Mouse (Mus musculus): ENCODE data around the gene Tll2. TPM values are rescaled to one million over a fixed set of nuclear protein-coding genes. Genes with fewer than 3 reads are reported as not detected.

Gene Tll2
- 0.91 and 1.1 TPM in 2 replicates for polyA plus RNA-seq (2015; fragmentation: Nextera tagmentation; extraction: Ambion mirVana)

GRCm38 (mm10) chr19:41206811-41207344 is at the start of gene Tll2:
Gene Tll2 (minus strand): TSS chr19:41206835.
- H3K4me1 ChIP-seq (ENCODE audit: control insufficient read depth, insufficient read depth, low read depth, low read length): peaks cover 16% of the 10 kb centered on the region
- WGBS: 2% methylated on average over 31 of the region's 32 CpGs
- peak within 1 kb of the TSS; percentile 60 for H3K9ac ChIP-seq (ENCODE audit: low read depth, low read length)
- H3K4me2 ChIP-seq (ENCODE audit: low read length): peak within 1 kb of the TSS; percentile 97
- peaks cover 9% of the 10 kb centered on the region for H3K36me3 ChIP-seq (ENCODE audit: control insufficient read depth, insufficient read depth, low read length)
- peaks cover 21% of the 10 kb centered on the region for H3K27me3 ChIP-seq (replicated peaks; ENCODE audit: control insufficient read depth, insufficient read depth, low read length)
- H3K27ac ChIP-seq (ENCODE audit: low read depth, low read length): no peak within 1 kb of the TSS
- peak; percentile 92 for ATAC-seq
- H3K9me3 ChIP-seq (ENCODE audit: control insufficient read depth, low read length): no peaks in the 10 kb centered on the region; the same call in 1 of the 2 replicates
- peak within 1 kb of the TSS; percentile 49 for H3K4me3 ChIP-seq (ENCODE audit: low read length)

- ATAC-seq: no peak
- Histone ChIP-seq H3K4me3 (ENCODE audit: low read length) (no peak overlapping the region), H3K4me1 (ENCODE audit: control insufficient read depth, insufficient read depth, low read depth, low read length) (no peaks in the 10 kb centered on the region; the same call in 1 of the 2 replicates), H3K27me3 (replicated peaks; ENCODE audit: control insufficient read depth, insufficient read depth, low read length) (no peaks in the 10 kb centered on the region), H3K9me3 (ENCODE audit: control insufficient read depth, low read length) (no peaks in the 10 kb centered on the region), H3K4me2 (ENCODE audit: low read length) (no peak overlapping the region), H3K27ac (ENCODE audit: low read depth, low read length) (no peak overlapping the region), H3K36me3 (ENCODE audit: control insufficient read depth, insufficient read depth, low read length) (no peaks in the 10 kb centered on the region; the same call in 1 of the 2 replicates), H3K9ac (ENCODE audit: low read depth, low read length) (no peak overlapping the region)
- whole genome bisulfite sequencing: 88% methylated on average over 5 of the region's 5 CpGs
Measured at GRCm38 (mm10) chr19:41254584-41254983, 47.9 kb upstream of the Tll2 start.

DNA sequence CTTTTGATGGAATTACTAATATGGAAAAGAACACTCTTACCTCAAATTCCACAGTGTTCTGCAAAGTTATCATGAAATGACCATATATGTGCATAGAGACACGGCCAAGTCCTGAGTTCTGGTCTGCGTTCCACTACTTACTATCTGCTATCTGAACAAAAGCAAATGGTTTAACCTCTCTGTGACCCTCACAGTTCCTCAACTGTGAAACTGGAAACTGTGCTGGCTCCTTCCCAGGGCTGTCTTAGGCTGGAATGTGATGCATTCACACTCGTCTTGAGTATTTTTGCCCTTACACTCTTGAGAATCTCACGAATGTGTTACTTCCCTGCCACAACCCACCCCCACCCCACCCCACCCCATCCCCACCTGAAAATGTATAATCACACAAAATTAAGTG is 42.3 kb upstream of the Tll2 start:
- 73% methylated on average over 4 of the region's 4 CpGs for WGBS
- no peaks in the 10 kb centered on the region for H3K4me1 ChIP-seq (ENCODE audit: control insufficient read depth, insufficient read depth, low read depth, low read length)
- H3K27ac ChIP-seq (ENCODE audit: low read depth, low read length): no peak overlapping the region
- no peak overlapping the region for H3K9ac ChIP-seq (ENCODE audit: low read depth, low read length)
- no peak overlapping the region for H3K4me2 ChIP-seq (ENCODE audit: low read length)
- H3K27me3 ChIP-seq (replicated peaks; ENCODE audit: control insufficient read depth, insufficient read depth, low read length): no peaks in the 10 kb centered on the region
- H3K9me3 ChIP-seq (ENCODE audit: control insufficient read depth, low read length): no peaks in the 10 kb centered on the region
- no peak for ATAC-seq
- H3K36me3 ChIP-seq (ENCODE audit: control insufficient read depth, insufficient read depth, low read length): peaks cover 10% of the 10 kb centered on the region
- H3K4me3 ChIP-seq (ENCODE audit: low read length): no peak overlapping the region

GRCm38 (mm10) chr19:41248271-41248670 is 41.6 kb upstream of the Tll2 start:
- Histone ChIP-seq H3K36me3 (ENCODE audit: control insufficient read depth, insufficient read depth, low read length) (peaks cover 10% of the 10 kb centered on the region), H3K9ac (ENCODE audit: low read depth, low read length) (no peak overlapping the region), H3K4me3 (ENCODE audit: low read length) (no peak overlapping the region), H3K4me1 (ENCODE audit: control insufficient read depth, insufficient read depth, low read depth, low read length) (no peaks in the 10 kb centered on the region), H3K9me3 (ENCODE audit: control insufficient read depth, low read length) (no peaks in the 10 kb centered on the region), H3K4me2 (ENCODE audit: low read length) (no peak overlapping the region), H3K27me3 (replicated peaks; ENCODE audit: control insufficient read depth, insufficient read depth, low read length) (no peaks in the 10 kb centered on the region), H3K27ac (ENCODE audit: low read depth, low read length) (no peak overlapping the region)
- 92% methylated on average over 3 of the region's 3 CpGs for WGBS
- ATAC-seq: no peak

DNA sequence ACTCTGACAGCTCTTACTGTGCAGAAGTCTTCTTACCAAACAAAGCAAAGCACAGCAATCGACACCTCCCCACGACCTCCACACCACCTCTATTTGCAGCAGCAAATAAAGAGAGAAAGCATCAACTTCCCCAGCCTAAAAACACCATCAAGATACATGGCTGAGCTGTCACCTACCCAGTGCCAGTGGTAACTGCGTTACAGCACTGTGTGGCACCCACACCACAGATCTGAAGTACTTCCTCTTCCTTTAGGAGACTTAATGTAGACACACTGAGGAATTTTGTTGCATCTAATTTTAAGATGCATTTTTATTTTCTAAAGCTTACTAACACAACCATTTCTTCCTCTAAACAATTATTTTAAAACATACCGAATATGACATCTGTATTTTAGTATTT is 39.6 kb upstream of the Tll2 start:
- H3K36me3 ChIP-seq (ENCODE audit: control insufficient read depth, insufficient read depth, low read length): peaks cover 10% of the 10 kb centered on the region
- H3K27me3 ChIP-seq (replicated peaks; ENCODE audit: control insufficient read depth, insufficient read depth, low read length): no peaks in the 10 kb centered on the region
- no peak overlapping the region for H3K4me2 ChIP-seq (ENCODE audit: low read length)
- ATAC-seq: no peak
- no peaks in the 10 kb centered on the region for H3K9me3 ChIP-seq (ENCODE audit: control insufficient read depth, low read length)
- H3K27ac ChIP-seq (ENCODE audit: low read depth, low read length): no peak overlapping the region
- H3K4me1 ChIP-seq (ENCODE audit: control insufficient read depth, insufficient read depth, low read depth, low read length): no peaks in the 10 kb centered on the region
- H3K9ac ChIP-seq (ENCODE audit: low read depth, low read length): no peak overlapping the region
- 86% methylated on average over 4 of the region's 4 CpGs for WGBS
- H3K4me3 ChIP-seq (ENCODE audit: low read length): no peak overlapping the region

- H3K36me3 ChIP-seq (ENCODE audit: control insufficient read depth, insufficient read depth, low read length): peaks cover 10% of the 10 kb centered on the region
- H3K9ac ChIP-seq (ENCODE audit: low read depth, low read length): no peak overlapping the region
- no peak overlapping the region for H3K27ac ChIP-seq (ENCODE audit: low read depth, low read length)
- 63% methylated on average over 6 of the region's 6 CpGs for WGBS
- no peak overlapping the region for H3K4me2 ChIP-seq (ENCODE audit: low read length)
- no peaks in the 10 kb centered on the region for H3K27me3 ChIP-seq (replicated peaks; ENCODE audit: control insufficient read depth, insufficient read depth, low read length)
- no peaks in the 10 kb centered on the region for H3K9me3 ChIP-seq (ENCODE audit: control insufficient read depth, low read length)
- H3K4me3 ChIP-seq (ENCODE audit: low read length): no peak overlapping the region
- no peak for ATAC-seq
- no peaks in the 10 kb centered on the region for H3K4me1 ChIP-seq (ENCODE audit: control insufficient read depth, insufficient read depth, low read depth, low read length)
Measured at GRCm38 (mm10) chr19:41244581-41244980, 37.9 kb upstream of the Tll2 start.

GRCm38 (mm10) chr19:41241997-41242396 is 35.4 kb upstream of the Tll2 start:
- Histone ChIP-seq H3K27ac (ENCODE audit: low read depth, low read length) (no peak overlapping the region), H3K27me3 (replicated peaks; ENCODE audit: control insufficient read depth, insufficient read depth, low read length) (no peaks in the 10 kb centered on the region), H3K9ac (ENCODE audit: low read depth, low read length) (no peak overlapping the region), H3K9me3 (ENCODE audit: control insufficient read depth, low read length) (no peaks in the 10 kb centered on the region), H3K4me2 (ENCODE audit: low read length) (no peak overlapping the region), H3K36me3 (ENCODE audit: control insufficient read depth, insufficient read depth, low read length) (peaks cover 13% of the 10 kb centered on the region), H3K4me3 (ENCODE audit: low read length) (no peak overlapping the region), H3K4me1 (ENCODE audit: control insufficient read depth, insufficient read depth, low read depth, low read length) (no peaks in the 10 kb centered on the region)
- no peak for ATAC-seq
- WGBS: 98% methylated on average over 5 of the region's 5 CpGs

GRCm38 (mm10) chr19:41233698-41234097 is 27.1 kb upstream of the Tll2 start:
- ATAC-seq: no peak
- Histone ChIP-seq H3K36me3 (ENCODE audit: control insufficient read depth, insufficient read depth, low read length) (peaks cover 14% of the 10 kb centered on the region), H3K4me3 (ENCODE audit: low read length) (no peak overlapping the region), H3K9me3 (ENCODE audit: control insufficient read depth, low read length) (no peaks in the 10 kb centered on the region), H3K27ac (ENCODE audit: low read depth, low read length) (no peak overlapping the region), H3K27me3 (replicated peaks; ENCODE audit: control insufficient read depth, insufficient read depth, low read length) (no peaks in the 10 kb centered on the region), H3K9ac (ENCODE audit: low read depth, low read length) (no peak overlapping the region), H3K4me2 (ENCODE audit: low read length) (no peak overlapping the region), H3K4me1 (ENCODE audit: control insufficient read depth, insufficient read depth, low read depth, low read length) (no peaks in the 10 kb centered on the region)
- WGBS: 96% methylated on average over 4 of the region's 4 CpGs

DNA sequence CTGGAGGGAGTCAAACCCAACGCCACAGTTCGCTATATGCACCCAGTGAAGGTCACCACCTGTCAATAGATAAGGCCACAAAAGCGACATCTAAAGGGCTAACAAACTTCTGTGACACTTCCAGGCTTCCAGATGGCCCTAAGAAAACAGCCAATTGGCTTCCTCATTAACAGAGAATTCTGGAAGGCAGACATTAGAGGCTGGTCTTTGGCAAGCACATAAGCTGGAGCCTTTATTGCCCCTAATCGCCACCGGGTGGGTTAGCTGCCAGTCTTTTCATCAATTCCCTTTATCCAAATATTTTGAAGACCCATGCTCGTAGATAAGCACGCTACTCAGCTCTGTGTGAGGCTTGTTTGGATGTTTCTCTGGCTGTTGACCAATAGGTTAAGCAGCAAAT is 1.7 kb upstream of the Tll2 start:
- no peak for ATAC-seq
- Histone ChIP-seq H3K4me1 (ENCODE audit: control insufficient read depth, insufficient read depth, low read depth, low read length) (peaks cover 16% of the 10 kb centered on the region), H3K4me3 (ENCODE audit: low read length) (no peak overlapping the region), H3K27me3 (replicated peaks; ENCODE audit: control insufficient read depth, insufficient read depth, low read length) (peaks cover 21% of the 10 kb centered on the region), H3K4me2 (ENCODE audit: low read length) (no peak overlapping the region), H3K9ac (ENCODE audit: low read depth, low read length) (no peak overlapping the region), H3K27ac (ENCODE audit: low read depth, low read length) (no peak overlapping the region), H3K9me3 (ENCODE audit: control insufficient read depth, low read length) (no peaks in the 10 kb centered on the region; the same call in 1 of the 2 replicates), H3K36me3 (ENCODE audit: control insufficient read depth, insufficient read depth, low read length) (peaks cover 9% of the 10 kb centered on the region)
- WGBS: 65% methylated on average over 7 of the region's 7 CpGs

Data from hindbrain, embryonic 16.5 days (tissue).